Mouse (Mus musculus): ENCODE data around the gene Capn8.
"Not testable (repeated sequence)": the region's sequence is repeated elsewhere in the genome, so short reads cannot be mapped to it uniquely, and the experiment has no call there.

Capn8 gene

DNA sequence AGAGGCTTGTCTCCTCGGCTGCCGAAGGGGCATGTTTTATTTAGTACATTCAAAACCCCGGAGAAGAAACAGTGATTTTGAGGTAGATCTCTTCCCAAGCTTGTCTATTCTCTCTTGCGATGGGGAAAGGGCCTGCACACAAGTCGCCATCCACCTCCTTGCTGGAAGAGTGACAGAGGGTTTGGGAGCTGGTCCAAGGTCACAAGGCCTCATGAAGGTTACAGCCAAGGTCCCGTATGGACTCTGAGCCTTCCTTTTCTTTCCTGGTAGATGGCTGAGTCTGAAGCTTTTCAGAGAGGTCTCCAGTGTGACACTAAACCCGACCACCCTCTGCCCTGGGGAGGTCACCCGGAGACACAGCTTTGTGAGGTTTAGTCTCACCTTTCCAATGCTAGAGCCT lies 56.4 kb downstream of the Capn8 start:
- DNase-seq (ENCODE audit: low read depth, low spot score): no peak
- H3K27me3 ChIP-seq (ENCODE audit: control insufficient read depth, insufficient read depth, low read length, poor library complexity, severe bottlenecking): no peaks in the 10 kb centered on the region
- H3K36me3 ChIP-seq (ENCODE audit: control insufficient read depth, insufficient read depth, low read length, poor library complexity, severe bottlenecking): no peaks in the 10 kb centered on the region

GRCm38 (mm10) chr1:182626197-182626596 lies 61.4 kb downstream of the Capn8 start:
- no peak for DNase-seq (ENCODE audit: low read depth, low spot score)
- no peaks in the 10 kb centered on the region for H3K36me3 ChIP-seq (ENCODE audit: control insufficient read depth, insufficient read depth, low read length, poor library complexity, severe bottlenecking)

DNA sequence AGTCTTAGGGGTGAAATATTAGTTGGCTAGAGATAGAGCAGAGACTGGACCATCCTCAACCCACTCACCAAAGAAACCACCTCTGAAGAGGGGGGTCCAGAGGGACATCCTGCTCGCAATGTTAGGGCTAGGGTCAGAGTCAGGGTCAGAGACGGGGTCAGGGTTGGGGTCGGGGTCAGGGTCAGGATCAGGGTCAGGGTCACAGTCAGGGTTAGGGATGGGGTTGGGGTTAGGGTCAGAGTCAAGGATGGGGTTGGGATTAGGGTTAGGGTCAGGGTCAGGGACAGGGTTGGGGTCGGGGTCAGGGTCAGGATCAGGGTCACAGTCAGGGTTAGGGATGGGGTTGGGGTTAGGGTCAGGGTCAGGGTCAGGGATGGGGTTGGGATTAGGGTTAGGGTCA lies 64.4 kb downstream of the Capn8 start:
- no peak for DNase-seq (ENCODE audit: low read depth, low spot score)
- H3K36me3 ChIP-seq (ENCODE audit: control insufficient read depth, insufficient read depth, low read length, poor library complexity, severe bottlenecking): no peaks in the 10 kb centered on the region
- H3K27me3 ChIP-seq (ENCODE audit: control insufficient read depth, insufficient read depth, low read length, poor library complexity, severe bottlenecking): no peaks in the 10 kb centered on the region

More at GRCm38 (mm10) chr1:182626197-182626596, 61.4 kb downstream of the Capn8 start:
- no peaks in the 10 kb centered on the region for H3K27me3 ChIP-seq (ENCODE audit: control insufficient read depth, insufficient read depth, low read length, poor library complexity, severe bottlenecking)

GRCm38 (mm10) chr1:182633712-182634294 lies 69.0 kb downstream of the Capn8 start:
- DNase-seq (ENCODE audit: low read depth, low spot score): no peak

GRCm38 (mm10) chr1:182639016-182639415 lies 74.2 kb downstream of the Capn8 start:
- Histone ChIP-seq H3K36me3 (ENCODE audit: control insufficient read depth, insufficient read depth, low read length, poor library complexity, severe bottlenecking) (no peaks in the 10 kb centered on the region), H3K27me3 (ENCODE audit: control insufficient read depth, insufficient read depth, low read length, poor library complexity, severe bottlenecking) (no peaks in the 10 kb centered on the region)
- DNase-seq (ENCODE audit: low read depth, low spot score): no peak

More at GRCm38 (mm10) chr1:182633712-182634294, 69.0 kb downstream of the Capn8 start:
- Histone ChIP-seq H3K36me3 (ENCODE audit: control insufficient read depth, insufficient read depth, low read length, poor library complexity, severe bottlenecking) (no peaks in the 10 kb centered on the region), H3K27me3 (ENCODE audit: control insufficient read depth, insufficient read depth, low read length, poor library complexity, severe bottlenecking) (no peaks in the 10 kb centered on the region)

DNA sequence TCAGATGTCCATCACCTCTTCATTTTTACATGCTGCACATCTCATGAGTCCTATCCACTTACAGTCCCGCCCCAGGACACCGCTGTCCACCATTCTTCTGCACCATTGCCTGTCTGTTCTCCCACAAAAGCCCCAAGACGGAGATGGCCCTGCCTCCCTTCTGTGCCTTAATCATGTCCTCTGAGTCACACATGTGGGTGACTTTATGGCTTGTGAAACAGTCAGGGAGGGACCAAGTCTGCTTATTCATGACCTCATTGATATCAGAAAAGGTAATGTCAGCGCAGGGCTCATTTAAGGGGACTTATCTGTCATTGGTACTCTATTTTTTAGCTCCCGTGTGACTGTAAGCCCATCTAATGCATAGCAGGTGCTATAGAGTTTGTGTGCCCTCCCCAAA lies 74.6 kb downstream of the Capn8 start:
- Histone ChIP-seq H3K36me3 (ENCODE audit: control insufficient read depth, insufficient read depth, low read length, poor library complexity, severe bottlenecking) (no peaks in the 10 kb centered on the region), H3K27me3 (ENCODE audit: control insufficient read depth, insufficient read depth, low read length, poor library complexity, severe bottlenecking) (no peaks in the 10 kb centered on the region)
- no peak for DNase-seq (ENCODE audit: low read depth, low spot score)

- H3K27me3 ChIP-seq (ENCODE audit: control insufficient read depth, insufficient read depth, low read length, poor library complexity, severe bottlenecking): no peaks in the 10 kb centered on the region
- H3K36me3 ChIP-seq (ENCODE audit: control insufficient read depth, insufficient read depth, low read length, poor library complexity, severe bottlenecking): no peaks in the 10 kb centered on the region
- DNase-seq (ENCODE audit: low read depth, low spot score): no peak
Measured at GRCm38 (mm10) chr1:182640094-182640493, 75.3 kb downstream of the Capn8 start.

GRCm38 (mm10) chr1:182642779-182643178 lies 78.0 kb downstream of the Capn8 start:
- H3K27me3 ChIP-seq (ENCODE audit: control insufficient read depth, insufficient read depth, low read length, poor library complexity, severe bottlenecking): no peaks in the 10 kb centered on the region
- no peak for DNase-seq (ENCODE audit: low read depth, low spot score)

DNA sequence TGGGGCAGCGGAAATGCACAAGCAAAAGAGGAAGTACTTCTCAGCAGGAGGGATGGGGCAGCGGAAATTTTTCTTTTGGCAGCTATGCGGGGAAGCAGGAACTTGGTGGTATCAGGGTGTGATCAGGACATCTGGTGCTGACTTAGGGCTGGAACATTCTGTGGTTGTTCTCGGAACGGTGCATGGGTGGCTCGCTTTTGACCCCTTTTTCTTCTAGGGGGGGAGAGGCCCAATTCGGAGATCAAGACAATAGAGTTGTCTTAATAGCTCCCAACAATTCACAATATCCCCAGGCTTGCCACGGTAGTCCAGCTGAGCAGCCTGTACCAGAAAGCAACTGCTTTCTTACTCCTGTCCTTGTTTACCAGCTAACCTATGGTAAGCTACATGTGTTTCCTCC lies 79.6 kb downstream of the Capn8 start:
- H3K36me3 ChIP-seq (ENCODE audit: control insufficient read depth, insufficient read depth, low read length, poor library complexity, severe bottlenecking); DNase-seq (ENCODE audit: low read depth, low spot score); H3K27me3 ChIP-seq (ENCODE audit: control insufficient read depth, insufficient read depth, low read length, poor library complexity, severe bottlenecking): not testable (repeated sequence)

More at GRCm38 (mm10) chr1:182642779-182643178, 78.0 kb downstream of the Capn8 start:
- no peaks in the 10 kb centered on the region for H3K36me3 ChIP-seq (ENCODE audit: control insufficient read depth, insufficient read depth, low read length, poor library complexity, severe bottlenecking)

DNA sequence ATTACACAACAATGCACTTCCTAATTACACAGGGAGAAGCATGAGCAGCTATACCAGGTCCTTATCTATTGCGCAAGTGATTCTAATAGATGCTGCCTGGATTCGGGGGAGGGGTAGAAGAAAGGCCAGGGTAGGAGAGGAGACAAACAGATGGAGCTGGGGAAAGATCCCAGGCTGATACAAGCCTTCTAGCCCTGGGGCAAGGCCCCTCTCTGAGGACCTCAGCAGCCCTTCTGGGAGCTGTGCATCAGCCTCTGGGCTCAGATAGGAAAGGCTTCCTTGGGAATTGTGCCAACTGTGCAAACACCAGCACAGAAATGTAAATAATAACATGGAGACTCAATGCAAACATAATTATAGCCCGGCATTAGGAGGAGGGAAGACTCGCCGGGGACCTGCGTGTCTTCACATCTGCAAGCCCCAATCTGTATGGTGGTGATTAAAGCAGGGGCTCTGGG lies 80.4 kb downstream of the Capn8 start:
- Histone ChIP-seq H3K36me3 (ENCODE audit: control insufficient read depth, insufficient read depth, low read length, poor library complexity, severe bottlenecking) (no peaks in the 10 kb centered on the region), H3K27me3 (ENCODE audit: control insufficient read depth, insufficient read depth, low read length, poor library complexity, severe bottlenecking) (no peaks in the 10 kb centered on the region)
- no peak for DNase-seq (ENCODE audit: low read depth, low spot score)

DNA sequence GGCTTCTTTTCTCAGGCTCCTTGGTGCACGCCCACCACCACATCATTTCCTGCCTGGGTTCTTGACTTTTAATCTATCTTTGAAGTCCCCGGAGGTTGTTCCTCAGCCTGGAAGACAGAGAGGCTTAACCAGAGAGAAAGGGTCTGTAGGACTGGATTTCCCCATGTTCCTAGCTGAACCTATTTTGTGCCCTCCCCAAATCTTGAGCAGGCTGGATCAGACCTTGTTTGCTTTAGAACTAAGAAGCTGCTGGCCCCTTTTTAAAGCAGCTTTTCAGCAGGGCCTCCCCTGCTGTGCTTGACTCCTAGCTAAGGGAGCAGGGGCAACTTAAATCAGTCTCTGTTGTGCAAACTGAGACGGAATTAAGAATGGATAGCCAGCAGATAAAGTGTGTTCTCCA lies 82.0 kb downstream of the Capn8 start:
- no peak for DNase-seq (ENCODE audit: low read depth, low spot score)
- no peaks in the 10 kb centered on the region for H3K27me3 ChIP-seq (ENCODE audit: control insufficient read depth, insufficient read depth, low read length, poor library complexity, severe bottlenecking)
- H3K36me3 ChIP-seq (ENCODE audit: control insufficient read depth, insufficient read depth, low read length, poor library complexity, severe bottlenecking): no peaks in the 10 kb centered on the region

GRCm38 (mm10) chr1:182657760-182658159 lies 93.0 kb downstream of the Capn8 start:
- no peaks in the 10 kb centered on the region for H3K27me3 ChIP-seq (ENCODE audit: control insufficient read depth, insufficient read depth, low read length, poor library complexity, severe bottlenecking)
- H3K36me3 ChIP-seq (ENCODE audit: control insufficient read depth, insufficient read depth, low read length, poor library complexity, severe bottlenecking): no peaks in the 10 kb centered on the region
- peak; percentile 22 for DNase-seq (ENCODE audit: low read depth, low spot score)

GRCm38 (mm10) chr1:182660365-182660764 lies 95.6 kb downstream of the Capn8 start:
- H3K27me3 ChIP-seq (ENCODE audit: control insufficient read depth, insufficient read depth, low read length, poor library complexity, severe bottlenecking): no peaks in the 10 kb centered on the region
- no peaks in the 10 kb centered on the region for H3K36me3 ChIP-seq (ENCODE audit: control insufficient read depth, insufficient read depth, low read length, poor library complexity, severe bottlenecking)
- no peak for DNase-seq (ENCODE audit: low read depth, low spot score)

- H3K36me3 ChIP-seq (ENCODE audit: control insufficient read depth, insufficient read depth, low read length, poor library complexity, severe bottlenecking): no peaks in the 10 kb centered on the region
- DNase-seq (ENCODE audit: low read depth, low spot score): no peak
- no peaks in the 10 kb centered on the region for H3K27me3 ChIP-seq (ENCODE audit: control insufficient read depth, insufficient read depth, low read length, poor library complexity, severe bottlenecking)
Measured at GRCm38 (mm10) chr1:182663671-182664070, 98.9 kb downstream of the Capn8 start.

- no peak for DNase-seq (ENCODE audit: low read depth, low spot score)
- H3K36me3 ChIP-seq (ENCODE audit: control insufficient read depth, insufficient read depth, low read length, poor library complexity, severe bottlenecking): no peaks in the 10 kb centered on the region
- H3K27me3 ChIP-seq (ENCODE audit: control insufficient read depth, insufficient read depth, low read length, poor library complexity, severe bottlenecking): no peaks in the 10 kb centered on the region
Measured at GRCm38 (mm10) chr1:182664841-182665240, 100.0 kb downstream of the Capn8 start.

- H3K27me3 ChIP-seq (ENCODE audit: control insufficient read depth, insufficient read depth, low read length, poor library complexity, severe bottlenecking): no peaks in the 10 kb centered on the region
- no peak for DNase-seq (ENCODE audit: low read depth, low spot score)
- no peaks in the 10 kb centered on the region for H3K36me3 ChIP-seq (ENCODE audit: control insufficient read depth, insufficient read depth, low read length, poor library complexity, severe bottlenecking)
Measured at GRCm38 (mm10) chr1:182667281-182667680, 102.5 kb downstream of the Capn8 start.

Measured in splenic B cell, adult 2 months (primary cell).